ENCODE assay signal across 8 mouse cellular contexts in the genomic region with DNA sequence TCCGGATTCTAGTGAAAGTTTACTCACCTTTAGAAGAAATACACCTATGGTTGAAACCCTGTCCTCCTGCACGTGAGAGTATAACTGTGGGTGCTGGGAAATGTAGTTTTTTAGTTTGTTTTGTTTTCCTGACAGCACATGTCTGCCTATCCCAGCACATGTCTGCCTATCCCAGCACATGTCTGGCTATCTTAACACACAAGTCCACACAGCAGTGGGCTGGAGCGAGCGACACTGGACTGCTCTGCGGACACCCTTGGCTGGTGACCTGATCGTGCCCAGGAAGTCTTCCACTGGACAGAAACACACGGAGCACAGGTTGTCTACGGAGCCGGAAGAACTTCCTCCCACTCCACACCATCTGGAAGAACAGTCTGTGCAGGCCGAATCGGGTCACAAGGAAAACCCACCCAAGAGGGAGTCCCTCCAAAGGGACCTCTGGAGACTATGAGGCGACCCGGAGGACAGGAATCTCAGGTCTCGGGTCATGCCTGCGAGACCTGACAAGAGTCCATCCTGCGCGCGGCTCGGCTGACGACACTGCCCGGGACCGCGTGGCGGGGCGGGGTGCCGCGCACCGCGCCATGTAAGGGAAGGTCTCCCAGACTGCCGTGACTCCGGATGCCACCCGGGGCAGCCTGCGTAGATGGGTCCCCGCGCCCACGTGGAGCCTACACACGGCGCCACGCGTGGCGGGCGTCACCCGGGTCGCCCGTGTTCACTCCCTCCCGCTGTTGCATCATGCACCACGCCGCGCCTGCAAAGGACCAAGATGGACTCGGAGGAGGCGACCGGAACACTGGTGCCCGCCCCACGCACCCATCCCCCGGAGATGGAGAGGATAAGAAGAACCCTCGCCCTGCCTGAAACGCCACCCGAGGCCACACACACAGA. TPM values are rescaled to one million over a fixed set of nuclear protein-coding genes. Genes with fewer than 3 reads are reported as not detected.
A peak's percentile ranks its signal among the peaks of the same experiment; 100 is the strongest.
DNase-seq lines count a peak whose midpoint lies in the region; ATAC-seq and TF ChIP-seq lines count a peak whose summit lies in the region.

No protein-coding gene starts in this region.

- TF ChIP-seq CTCF in lung, postnatal 0 days (IDR thresholded peaks at IDR 0.05), result no peak

- WGBS in embryonic facial prominence, embryonic 13.5 days, result 3% methylated on average over 58 of the region's 58 CpGs
- WGBS in heart, embryonic 16.5 days, result 1% methylated on average over 55 of the region's 58 CpGs
- WGBS in lung, postnatal 0 days, result 1% methylated on average over 44 of the region's 58 CpGs

- peak overlapping the region; percentile 100 for H3K4me2 ChIP-seq in embryonic facial prominence, embryonic 13.5 days
- peak overlapping the region; percentile 88 for H3K4me2 ChIP-seq in heart, embryonic 16.5 days (ENCODE audit: low read depth, low read length)
- peak overlapping the region; percentile 98 for H3K4me2 ChIP-seq in lung, postnatal 0 days (replicated peaks; ENCODE audit: low read depth, low read length)

- H3K4me1 ChIP-seq in embryonic facial prominence, embryonic 13.5 days, result peaks cover 14% of the 10 kb centered on the region
- H3K4me1 ChIP-seq in heart, embryonic 16.5 days (ENCODE audit: control insufficient read depth, insufficient read depth, low read length), result peaks cover 18% of the 10 kb centered on the region
- H3K4me1 ChIP-seq in lung, postnatal 0 days (ENCODE audit: insufficient read depth, low read depth, low read length), result no peaks in the 10 kb centered on the region; the same call in 1 of the 2 replicates

- no peaks in the 10 kb centered on the region for H3K9me3 ChIP-seq in embryonic facial prominence, embryonic 13.5 days
- peaks cover 3% of the 10 kb centered on the region for H3K9me3 ChIP-seq in heart, embryonic 16.5 days (replicated peaks; ENCODE audit: control insufficient read depth, low read length)
- H3K9me3 ChIP-seq in lung, postnatal 0 days (ENCODE audit: low read length), result no peaks in the 10 kb centered on the region

- H3K27me3 ChIP-seq in embryonic facial prominence, embryonic 13.5 days, result peaks cover 4% of the 10 kb centered on the region
- H3K27me3 ChIP-seq in heart, embryonic 16.5 days (ENCODE audit: control insufficient read depth, insufficient read depth, low read length), result no peaks in the 10 kb centered on the region
- H3K27me3 ChIP-seq in lung, postnatal 0 days (replicated peaks; ENCODE audit: insufficient read depth, low read length), result no peaks in the 10 kb centered on the region

- peak; percentile 76 for ATAC-seq in embryonic facial prominence, embryonic 13.5 days (ENCODE audit: insufficient number of reproducible peaks, insufficient read depth, low FRiP score, low TSS enrichment, low read depth)
- ATAC-seq in heart, embryonic 16.5 days (replicated peaks; ENCODE audit: extremely low read depth, insufficient read depth, low FRiP score), result peak; percentile 77
- peak; percentile 77 for ATAC-seq in lung, postnatal 0 days

- H3K9ac ChIP-seq in embryonic facial prominence, embryonic 13.5 days, result peak overlapping the region; percentile 80
- H3K9ac ChIP-seq in heart, embryonic 16.5 days (ENCODE audit: low read length), result peak overlapping the region; percentile 83
- peak overlapping the region; percentile 44 for H3K9ac ChIP-seq in lung, postnatal 0 days (replicated peaks; ENCODE audit: low read depth)

- TF ChIP-seq EP300 in lung, postnatal 0 days (IDR thresholded peaks at IDR 0.05), result no peak

- peak overlapping the region; percentile 60 for H3K27ac ChIP-seq in embryonic facial prominence, embryonic 13.5 days
- H3K27ac ChIP-seq in heart, embryonic 16.5 days (ENCODE audit: low read length), result peak overlapping the region; percentile 71
- H3K27ac ChIP-seq in lung, postnatal 0 days (ENCODE audit: low read length), result peak overlapping the region; percentile 57

- peak; percentile 88 for DNase-seq in CD4-positive, CD25-positive, alpha-beta regulatory T cell, adult 2 months (ENCODE audit: low read depth, low spot score)
- peak; percentile 44 for DNase-seq in adipocyte (ENCODE audit: low spot score)
- peak; percentile 55 for DNase-seq in layer of hippocampus, adult 11-12 months (ENCODE audit: low spot score)
- peak; percentile 61 for DNase-seq in lung, postnatal 0 days (ENCODE audit: low spot score)
- peak; percentile 59 for DNase-seq in retina, embryonic 14.5 days (ENCODE audit: low spot score)
- peak; percentile 58 for DNase-seq in urinary bladder, postnatal 14 days (ENCODE audit: low spot score)

- H3K36me3 ChIP-seq in embryonic facial prominence, embryonic 13.5 days, result no peaks in the 10 kb centered on the region
- H3K36me3 ChIP-seq in heart, embryonic 16.5 days (ENCODE audit: control insufficient read depth, insufficient read depth), result 0 out of 2 replicates have a peak, but pooled peaks cover 2% of the 10 kb centered on the region
- no peaks in the 10 kb centered on the region for H3K36me3 ChIP-seq in lung, postnatal 0 days (ENCODE audit: insufficient read depth, low read length)

- H3K4me3 ChIP-seq in embryonic facial prominence, embryonic 13.5 days, result peak overlapping the region; percentile 72
- H3K4me3 ChIP-seq in heart, embryonic 16.5 days (ENCODE audit: low read length), result peak overlapping the region; percentile 76
- H3K4me3 ChIP-seq in lung, postnatal 0 days (ENCODE audit: low read depth, low read length), result peak overlapping the region; percentile 64

RNA-seq across cellular contexts. Expression of a gene that starts 0.7 kb away (rescaled TPM):
- 10.5 and 12.3 TPM in 2 replicates for polyA plus RNA-seq in embryonic facial prominence, embryonic 13.5 days (2015; fragmentation: Nextera tagmentation; extraction: Ambion mirVana)
- polyA plus RNA-seq in heart, embryonic 16.5 days (2015; fragmentation: Nextera tagmentation; extraction: Ambion mirVana), result 15.1 and 15.7 TPM in 2 replicates
- 5.8 and 6.0 TPM in 2 replicates for polyA plus RNA-seq in lung, postnatal 0 days (2015; fragmentation: Nextera tagmentation; extraction: Ambion mirVana)

Comparison
In these comparisons a context has a peak if more than half of its experiments do, and no peak if none do; other contexts are left out.
1. Peak in every context shown above with its lines: DNase-seq, ATAC-seq, H3K4me3 ChIP-seq and H3K27ac ChIP-seq.